Mouse (Mus musculus) lung, postnatal 0 days (tissue): ENCODE results near the gene Sorbs2. TPM values are rescaled to one million over a fixed set of nuclear protein-coding genes. Genes with fewer than 3 reads are reported as not detected.

Experiments used
- ATAC-seq: fragments of 200-750 bp; cut with Nextera tagmentation; 2 replicates; pipeline ENCODE4 v1.8.0; 2017; ENCODE audit warnings: moderate library complexity
- DNase-seq: peaks from one replicate; pipeline ENCODE4 v3.0.0-alpha.2; 2016; ENCODE audit warnings: low spot score
- H3K27ac ChIP-seq: fragments of 300-500 bp; sonication (generic); 2 replicates; pipeline ENCODE4 v1.5.1; 2014; ENCODE audit warnings: antibody characterized with exemption, mild to moderate bottlenecking, low read length, mixed read lengths
- H3K27me3 ChIP-seq: fragments of 300-500 bp; sonication (generic); replicated peaks from 2 replicates; pipeline ENCODE4 v1.6.1; 2014; ENCODE audit warnings: low read length, mixed read lengths; ENCODE audit not compliant: insufficient read depth
- H3K36me3 ChIP-seq: fragments of 300-500 bp; sonication (generic); 2 replicates; pipeline ENCODE4 v1.6.1; 2014; ENCODE audit warnings: low read length, mixed read lengths; ENCODE audit not compliant: insufficient read depth
- H3K4me1 ChIP-seq: fragments of 300-500 bp; sonication (generic); 2 replicates; pipeline ENCODE4 v1.6.1; 2014; ENCODE audit warnings: antibody characterized with exemption, low read depth, low read length, mixed read lengths; ENCODE audit not compliant: insufficient read depth
- H3K4me2 ChIP-seq: fragments of 300-500 bp; sonication (generic); replicated peaks from 2 replicates; pipeline ENCODE4 v1.6.1; 2014; ENCODE audit warnings: low read depth, mild to moderate bottlenecking, low read length, moderate library complexity, mixed read lengths
- H3K4me3 ChIP-seq: fragments of 300-500 bp; sonication (generic); 2 replicates; pipeline ENCODE4 v1.5.1; 2014; ENCODE audit warnings: low read depth, low read length
- H3K9ac ChIP-seq: fragments of 300-500 bp; sonication (generic); replicated peaks from 2 replicates; pipeline ENCODE4 v1.6.1; 2014; ENCODE audit warnings: low read depth, mild to moderate bottlenecking
- H3K9me3 ChIP-seq: fragments of 300-500 bp; sonication (generic); 2 replicates; pipeline ENCODE4 v1.6.1; 2016; ENCODE audit warnings: low read length, mixed read lengths
- CTCF ChIP-seq: IDR thresholded peaks from 2 replicates; pipeline ENCODE4 v1.5.1; 2016; ENCODE audit warnings: antibody characterized with exemption, mild to moderate bottlenecking
- EP300 ChIP-seq: IDR thresholded peaks from 2 replicates; pipeline ENCODE4 v1.6.1; 2016; ENCODE audit warnings: antibody characterized with exemption, mild to moderate bottlenecking, control low read depth
- WGBS: fragments of 180-500 bp; shearing (Covaris S2); extraction: QIAGEN DNeasy Blood & Tissue Kit; methylation state at CpG from one replicate; pipeline ENCODE4 v1.1.7; 2014; 5-methylcytosine and 5-hydroxymethylcytosine counted together
- polyA plus RNA-seq: library from polyadenylated mRNA; unstranded; fragments of >200 nt; fragmentation: Nextera tagmentation; extraction: Ambion mirVana; gene quantifications from 2 replicates; pipeline ENCODE4 v1.2.1, GENCODE M21; 2015

Sorbs2 gene
- polyA plus RNA-seq, 1 experiment from 2014 or later = 7.0 TPM

- no peak overlapping the region; the same call in 1 of the 2 replicates for H3K4me3 ChIP-seq
- H3K4me2 ChIP-seq = peak overlapping the region; percentile 22; the same call in 1 of the 2 replicates
- 22% methylated on average over 18 of the region's 18 CpGs for WGBS
- no peak overlapping the region for H3K9ac ChIP-seq
- H3K36me3 ChIP-seq = no peaks in the 10 kb centered on the region
- H3K27me3 ChIP-seq = no peaks in the 10 kb centered on the region
- H3K27ac ChIP-seq = no peak overlapping the region
- peak; percentile 37 for DNase-seq
- H3K4me1 ChIP-seq = peaks cover 9% of the 10 kb centered on the region; the same call in 1 of the 2 replicates
- no peaks in the 10 kb centered on the region for H3K9me3 ChIP-seq
- TF ChIP-seq EP300 (peak; percentile 26; the same call in 1 of the 2 replicates), CTCF (no peak)
- ATAC-seq = peak; percentile 37
Measured at GRCm38 (mm10) chr8:45658458-45659325, 151.1 kb downstream of the Sorbs2 start.

GRCm38 (mm10) chr8:45659473-45659872, 151.9 kb downstream of the Sorbs2 start:
- H3K4me2 ChIP-seq = no peak overlapping the region
- peak; percentile 24 for DNase-seq
- no peaks in the 10 kb centered on the region for H3K36me3 ChIP-seq
- H3K27me3 ChIP-seq = no peaks in the 10 kb centered on the region
- H3K9me3 ChIP-seq = no peaks in the 10 kb centered on the region
- H3K4me3 ChIP-seq = no peak overlapping the region
- TF ChIP-seq CTCF = no peak
- no peak for TF ChIP-seq EP300
- H3K9ac ChIP-seq = no peak overlapping the region
- H3K27ac ChIP-seq = no peak overlapping the region
- WGBS = 35% methylated on average over 4 of the region's 4 CpGs
- peaks cover 9% of the 10 kb centered on the region; the same call in 1 of the 2 replicates for H3K4me1 ChIP-seq
- ATAC-seq = no peak

- Histone ChIP-seq H3K4me3 (no peak overlapping the region), H3K4me2 (no peak overlapping the region), H3K27ac (no peak overlapping the region), H3K27me3 (no peaks in the 10 kb centered on the region), H3K9ac (no peak overlapping the region), H3K36me3 (no peaks in the 10 kb centered on the region), H3K9me3 (no peaks in the 10 kb centered on the region), H3K4me1 (peaks cover 9% of the 10 kb centered on the region; the same call in 1 of the 2 replicates)
- DNase-seq (no peak), ATAC-seq (no peak)
- TF ChIP-seq CTCF (no peak), EP300 (no peak)
- WGBS = 35% methylated on average over 12 of the region's 12 CpGs
Measured at GRCm38 (mm10) chr8:45660570-45660969, 153.0 kb downstream of the Sorbs2 start.

- Histone ChIP-seq H3K9ac (no peak overlapping the region), H3K27me3 (no peaks in the 10 kb centered on the region), H3K4me3 (no peak overlapping the region), H3K36me3 (no peaks in the 10 kb centered on the region), H3K4me2 (no peak overlapping the region), H3K4me1 (peaks cover 9% of the 10 kb centered on the region; the same call in 1 of the 2 replicates), H3K27ac (no peak overlapping the region), H3K9me3 (no peaks in the 10 kb centered on the region)
- DNase-seq (no peak), ATAC-seq (no peak)
- WGBS = 20% methylated on average over 4 of the region's 4 CpGs
- no peak for TF ChIP-seq EP300
- no peak for TF ChIP-seq CTCF
Measured at GRCm38 (mm10) chr8:45661605-45662004, 154.0 kb downstream of the Sorbs2 start.

- 94% methylated on average over 7 of the region's 7 CpGs for WGBS
- no peak overlapping the region for H3K4me2 ChIP-seq
- H3K36me3 ChIP-seq = no peaks in the 10 kb centered on the region
- H3K9ac ChIP-seq = no peak overlapping the region
- TF ChIP-seq CTCF (no peak), EP300 (no peak)
- no peak overlapping the region for H3K4me3 ChIP-seq
- ATAC-seq (no peak), DNase-seq (no peak)
- no peaks in the 10 kb centered on the region for H3K9me3 ChIP-seq
- no peaks in the 10 kb centered on the region for H3K27me3 ChIP-seq
- H3K4me1 ChIP-seq = peaks cover 6% of the 10 kb centered on the region; the same call in 1 of the 2 replicates
- H3K27ac ChIP-seq = no peak overlapping the region
Measured at GRCm38 (mm10) chr8:45666221-45666620, 158.6 kb downstream of the Sorbs2 start.

- Histone ChIP-seq H3K4me2 (no peak overlapping the region), H3K9ac (no peak overlapping the region), H3K27ac (no peak overlapping the region), H3K27me3 (no peaks in the 10 kb centered on the region), H3K9me3 (no peaks in the 10 kb centered on the region), H3K4me1 (no peaks in the 10 kb centered on the region), H3K4me3 (no peak overlapping the region), H3K36me3 (no peaks in the 10 kb centered on the region)
- 80% methylated on average over 4 of the region's 4 CpGs for WGBS
- TF ChIP-seq CTCF (no peak), EP300 (no peak)
- ATAC-seq (no peak), DNase-seq (no peak)
Measured at GRCm38 (mm10) chr8:45673149-45673548, 165.6 kb downstream of the Sorbs2 start.
